Mouse (Mus musculus) gastrocnemius, adult 18-20 months (tissue): ENCODE data around the gene Prrg4. TPM values are rescaled to one million over a fixed set of nuclear protein-coding genes. Genes with fewer than 3 reads are reported as not detected.
"Not testable (repeated sequence)": the region's sequence is repeated elsewhere in the genome, so short reads cannot be mapped to it uniquely, and the experiment has no call there.

Experiments
- DNase-seq: peaks from one replicate; pipeline ENCODE4 v3.0.0; 2021; ENCODE audit warnings: low spot score
- long read RNA-seq, 2 experiments: library from polyadenylated mRNA; stranded (forward); transcript quantifications; one replicate each; pipeline ENCODE4 v2.0.0; 2021
- total RNA-seq, 2 experiments: library from RNA; stranded (reverse); gene quantifications; 2 replicates each; pipeline ENCODE4 v1.2.3; 2021

Prrg4 gene
- total RNA-seq = under 1 TPM; 0.21 to 0.33 TPM
- long read RNA-seq, experiment 1 = 0 reads
- long read RNA-seq, experiment 2 = 0 reads

DNA sequence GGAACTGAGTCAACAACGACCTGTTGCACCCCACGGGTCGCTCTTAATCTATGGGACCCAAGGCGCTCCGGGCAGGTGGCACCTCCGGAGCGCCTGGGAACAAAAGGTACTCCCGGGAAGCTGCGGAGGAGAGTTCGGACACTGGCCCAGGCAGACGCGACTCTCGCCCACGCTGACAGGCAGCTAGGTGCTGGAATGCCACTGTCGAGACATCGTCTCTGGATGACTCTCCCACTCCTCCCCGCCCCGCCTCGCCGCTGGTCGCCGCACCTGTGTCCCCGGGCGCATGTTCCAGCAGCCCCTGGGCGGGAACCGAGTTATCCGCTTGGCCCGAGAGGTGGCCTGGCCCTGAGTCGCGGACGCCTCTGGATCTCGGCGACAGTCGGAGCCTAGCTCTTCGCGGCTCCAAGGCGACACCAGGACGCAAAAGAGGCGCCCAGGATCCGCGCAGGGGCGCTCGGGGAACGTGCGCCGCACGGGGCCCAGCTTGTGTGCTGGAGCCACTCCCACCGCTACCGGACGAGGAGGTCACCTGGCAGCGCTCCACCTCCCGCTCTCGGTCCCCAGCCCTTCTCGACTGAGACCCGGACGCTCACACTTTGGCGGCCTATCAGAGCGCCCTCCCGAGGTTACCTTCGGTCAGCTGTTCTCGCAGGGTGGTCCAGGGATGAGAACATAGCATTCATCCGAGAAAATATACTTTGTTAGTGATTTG lies at the start of gene Prrg4:
Prrg4 (minus strand) TSS at position 601 of the 715 bp plus-strand sequence.
- DNase-seq = peak; percentile 18

DNA sequence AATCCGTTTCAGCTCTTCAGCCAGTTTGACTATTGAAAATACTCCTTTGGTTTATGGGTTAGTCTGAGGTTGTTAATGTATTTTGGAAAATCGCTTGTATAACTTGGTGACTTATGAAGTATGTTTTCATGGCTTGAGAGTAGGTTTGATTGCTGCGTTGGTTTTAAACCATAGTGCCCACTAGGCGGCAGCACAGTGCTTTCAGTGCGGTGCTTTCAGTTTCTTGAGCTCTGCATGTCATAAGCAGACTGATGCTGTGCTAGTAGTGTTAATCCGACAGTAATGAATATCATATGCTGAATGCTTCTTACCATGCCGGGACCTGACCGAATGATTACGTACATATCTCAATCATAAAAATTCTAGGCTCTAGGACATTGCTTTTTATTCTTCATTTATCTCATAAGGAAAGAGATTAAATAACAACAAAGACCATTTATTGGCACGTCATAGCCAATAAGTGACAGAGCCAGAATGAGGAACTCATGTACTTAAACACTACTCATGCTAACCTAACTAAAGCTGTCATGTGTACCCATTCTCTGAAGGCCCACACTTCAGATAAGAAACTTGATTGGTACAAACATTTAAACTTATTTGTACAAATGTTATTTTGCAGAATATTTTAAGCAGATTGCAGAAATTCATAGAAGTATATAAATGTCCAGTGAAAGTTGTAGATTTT lies 38.3 kb upstream of the Prrg4 start:
- peak; percentile 62 for DNase-seq

DNA sequence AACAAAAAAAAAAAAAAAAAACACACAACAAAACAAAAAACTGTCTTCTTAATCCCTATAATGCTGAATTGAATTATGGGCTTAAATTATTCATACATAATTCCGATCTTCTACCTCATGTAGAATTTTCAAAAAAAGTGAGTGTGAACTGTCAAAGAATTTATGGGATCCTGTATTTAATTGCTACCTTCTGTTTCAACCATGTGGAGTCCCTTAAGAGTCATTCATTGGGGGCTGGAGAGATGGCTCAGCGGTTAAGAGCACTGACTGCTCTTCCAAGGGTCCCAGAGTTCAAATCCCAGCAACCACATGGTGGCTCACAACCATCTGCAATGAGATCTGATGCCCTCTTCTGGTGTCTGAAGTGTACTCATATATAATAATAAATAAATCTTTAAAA lies 37.7 kb upstream of the Prrg4 start:
- DNase-seq = not testable (repeated sequence)

DNA sequence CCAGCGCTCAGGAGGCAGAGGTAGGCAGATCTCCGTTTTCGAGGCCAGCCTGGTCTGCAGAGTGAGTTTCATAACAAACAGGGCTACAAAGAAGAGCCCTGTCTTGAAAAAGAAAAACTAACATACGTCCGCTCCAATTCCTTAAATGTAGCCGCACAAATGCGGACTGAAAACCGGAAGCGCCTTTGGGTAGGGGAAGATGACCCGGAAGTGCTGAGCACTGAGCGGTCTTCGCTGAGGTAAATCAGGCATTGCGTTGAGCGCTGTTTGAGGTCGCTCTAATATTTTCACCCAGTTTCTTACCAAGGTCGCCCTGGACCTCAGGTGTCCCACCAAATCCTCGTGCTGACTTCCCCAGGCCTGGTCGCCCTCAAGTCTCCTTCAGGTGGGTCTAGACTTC lies 36.4 kb upstream of the Prrg4 start:
- no peak for DNase-seq

DNA sequence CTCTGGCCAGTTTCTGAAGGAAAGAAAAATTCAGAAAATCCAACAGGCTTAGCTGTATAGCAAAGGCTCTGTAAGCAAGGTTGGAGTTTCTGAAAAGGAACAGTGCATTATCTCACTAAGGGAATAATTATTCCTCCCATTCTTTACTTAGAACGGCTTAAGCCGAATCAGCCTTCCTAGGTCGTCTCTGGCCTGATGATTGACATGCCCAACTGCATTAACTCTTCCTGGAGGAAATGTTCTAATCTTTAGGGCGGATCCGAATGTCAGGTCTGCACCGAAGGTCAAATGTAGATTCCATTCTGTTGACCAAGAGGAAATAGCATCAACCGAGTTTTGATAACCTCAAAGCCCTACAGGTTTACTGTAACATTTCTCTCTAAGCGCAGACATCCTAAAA lies 29.1 kb upstream of the Prrg4 start:
- no peak for DNase-seq

DNA sequence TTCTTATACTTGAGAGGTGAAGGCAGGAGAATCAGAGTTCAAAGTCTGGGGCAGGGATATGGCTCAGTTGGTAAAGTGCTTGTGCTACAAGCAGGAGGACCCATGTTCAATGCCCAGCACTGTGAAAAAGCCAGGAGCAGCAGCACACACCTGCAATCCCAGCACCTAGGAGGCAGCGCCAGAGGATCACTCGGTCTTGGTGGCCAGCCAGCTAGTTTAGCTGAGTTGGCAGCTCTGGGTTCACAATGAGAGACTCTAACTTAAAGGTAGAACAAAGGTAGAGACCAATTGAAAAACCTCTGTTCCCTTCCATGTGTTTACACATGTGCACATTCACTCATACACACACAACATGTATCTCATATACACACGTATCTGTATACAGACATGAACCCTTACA lies 19.4 kb upstream of the Prrg4 start:
- no peak for DNase-seq

DNA sequence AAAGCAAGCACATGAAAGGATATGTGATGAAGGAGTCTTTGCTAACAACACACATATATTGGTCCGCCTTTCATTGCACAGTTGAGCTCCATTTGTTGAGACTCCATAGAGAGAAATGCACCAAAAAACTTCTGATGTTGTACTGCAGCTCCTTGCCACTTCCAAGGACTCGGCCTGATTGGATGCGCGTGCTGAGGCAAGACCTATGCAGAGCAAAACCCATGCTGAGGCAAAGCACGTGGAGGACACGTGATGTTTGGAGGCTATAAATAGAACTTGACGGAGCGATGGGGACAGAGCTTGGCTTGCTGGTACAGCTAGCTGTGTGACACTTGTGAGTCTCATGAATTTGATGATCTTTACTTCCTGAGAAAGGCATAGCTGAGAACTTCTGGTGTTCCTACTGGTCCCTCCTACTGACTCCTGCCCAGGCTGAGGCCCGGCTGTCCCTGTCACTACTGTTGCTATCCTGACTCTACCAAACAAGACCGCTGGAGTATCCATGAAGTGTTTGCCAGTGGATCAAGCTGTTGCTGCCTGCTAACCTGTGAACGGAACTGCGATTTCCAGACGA lies 17.7 kb upstream of the Prrg4 start, which contains the start of gene Ccdc73:
Ccdc73 (plus strand) TSS at position 524 of the 574 bp plus-strand sequence.
- no peak for DNase-seq

DNA sequence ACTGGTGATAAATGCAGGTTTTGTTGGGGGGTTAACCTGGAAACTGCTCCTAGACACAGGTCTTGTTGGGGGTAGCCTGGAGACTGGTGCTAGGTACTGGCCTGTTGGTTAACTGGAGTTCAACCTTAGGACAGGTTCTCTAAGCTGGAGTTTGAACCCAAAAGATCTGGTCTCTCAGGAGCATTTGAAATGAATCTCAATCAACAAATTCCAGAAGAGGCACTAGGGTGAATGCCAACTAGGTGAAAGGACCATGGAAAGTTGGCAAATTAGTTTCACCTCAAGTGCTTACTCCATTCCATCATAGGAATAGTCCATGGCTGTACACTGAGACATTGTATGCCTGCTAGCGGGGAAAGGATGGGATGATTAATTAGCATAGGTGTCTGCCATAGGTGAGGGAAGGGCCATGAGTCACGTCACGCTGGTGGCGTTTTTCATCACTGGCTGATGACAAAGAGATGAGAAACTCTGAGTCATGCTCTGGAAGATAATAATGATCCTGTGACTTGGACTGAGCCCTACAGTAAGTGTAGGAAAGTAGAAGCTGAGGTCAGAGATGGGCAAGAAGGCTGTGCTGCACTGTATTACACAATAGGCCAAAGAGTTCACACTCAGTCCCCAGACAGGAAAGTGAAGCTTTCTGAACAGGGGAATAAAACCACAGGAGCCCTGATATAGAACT lies 14.6 kb upstream of the Prrg4 start:
- no peak for DNase-seq

DNA sequence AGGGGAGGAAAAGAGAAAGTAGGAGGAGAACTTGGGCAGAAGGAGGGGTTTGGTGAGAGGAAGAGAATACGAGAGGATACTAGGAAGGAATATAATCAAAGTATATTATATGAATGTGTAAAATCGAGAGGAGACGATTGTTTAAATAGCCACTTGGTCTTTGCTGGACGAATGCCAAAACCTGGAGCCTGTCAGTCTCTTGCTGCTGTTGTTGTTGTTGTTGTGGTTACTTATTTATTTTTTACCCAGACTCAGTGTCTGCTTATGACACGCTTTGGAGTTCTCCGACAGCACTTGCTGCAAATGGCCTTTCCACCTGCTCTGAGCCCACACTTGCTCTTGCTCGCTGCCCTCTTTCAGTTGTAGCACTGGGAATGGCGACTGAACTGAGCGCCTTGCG lies 10.8 kb upstream of the Prrg4 start:
- no peak for DNase-seq

DNA sequence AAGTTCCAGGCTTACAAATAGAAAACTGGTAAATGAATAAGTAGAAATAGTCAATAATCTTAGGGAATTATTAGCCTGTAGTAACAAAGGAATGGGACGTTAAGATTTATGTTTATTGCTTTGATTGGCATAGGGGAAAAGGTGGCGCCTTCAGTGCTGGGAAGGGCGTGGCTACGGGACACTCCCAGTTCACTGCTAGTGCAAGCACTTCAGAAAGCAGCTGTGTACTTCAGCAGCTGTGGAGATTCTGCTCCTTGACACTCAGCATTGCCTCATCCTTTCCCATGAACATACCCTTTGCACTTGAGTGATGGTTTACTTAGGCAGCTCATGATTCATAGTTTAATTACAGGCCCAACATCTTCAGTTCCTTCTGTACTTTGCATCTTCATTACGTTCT lies 9.4 kb upstream of the Prrg4 start:
- DNase-seq = no peak

DNA sequence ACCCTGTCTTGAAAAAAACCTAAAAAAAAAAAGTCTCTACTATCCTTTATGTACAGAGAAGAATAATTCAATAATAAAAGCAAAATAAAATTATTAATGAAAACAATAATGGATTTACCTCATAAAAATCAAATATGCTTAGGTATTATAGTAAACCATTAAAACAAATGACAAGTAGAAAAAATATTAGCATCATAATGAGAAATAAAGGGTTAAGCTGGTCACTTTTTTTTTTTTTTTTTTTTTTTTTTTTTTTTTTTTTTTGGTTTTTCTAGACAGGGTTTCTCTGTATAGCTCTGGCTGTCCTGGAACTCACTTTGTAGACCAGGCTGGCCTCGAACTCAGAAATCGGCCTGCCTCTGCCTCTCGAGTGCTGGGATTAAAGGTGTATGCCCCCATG lies 8.4 kb upstream of the Prrg4 start:
- DNase-seq = not testable (repeated sequence)

DNA sequence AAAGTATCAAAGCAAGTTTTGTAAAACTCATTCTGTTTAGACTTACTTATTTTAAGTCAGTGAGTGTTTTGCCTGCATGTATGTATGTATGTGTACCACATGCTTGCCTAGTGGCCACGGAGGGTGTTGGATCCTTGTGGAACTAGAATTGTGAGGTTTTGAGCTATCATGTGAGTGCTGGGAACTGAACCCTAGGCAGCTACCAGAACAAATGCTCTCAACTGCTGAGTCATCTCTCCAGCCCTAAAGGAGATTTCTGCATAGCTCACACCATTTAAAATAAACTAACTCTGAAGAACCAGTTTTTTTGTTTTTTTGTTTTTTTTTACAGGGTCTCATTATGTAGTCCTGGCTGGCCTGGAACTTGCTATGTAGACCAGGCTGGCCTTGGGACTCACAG lies 6.5 kb upstream of the Prrg4 start:
- no peak for DNase-seq

DNA sequence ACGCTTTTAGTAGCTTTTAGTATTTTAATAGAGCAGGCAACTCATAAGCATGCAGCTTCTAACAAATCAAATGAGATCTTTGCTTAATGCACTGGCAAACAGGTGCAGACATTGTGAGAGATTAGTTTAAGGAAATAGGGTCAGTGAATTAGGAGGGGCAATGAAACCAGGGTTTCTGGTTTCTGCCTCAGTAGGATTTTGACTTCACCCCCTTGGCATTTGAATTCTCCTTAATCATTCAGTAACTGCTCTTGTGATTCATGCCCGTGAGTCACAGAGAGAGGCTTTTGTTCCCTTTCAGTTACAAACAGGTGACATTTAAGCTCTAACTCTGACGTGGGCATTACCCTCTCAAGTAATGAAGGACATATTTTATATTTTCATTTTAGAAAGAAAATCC lies 6.1 kb upstream of the Prrg4 start:
- DNase-seq = no peak

DNA sequence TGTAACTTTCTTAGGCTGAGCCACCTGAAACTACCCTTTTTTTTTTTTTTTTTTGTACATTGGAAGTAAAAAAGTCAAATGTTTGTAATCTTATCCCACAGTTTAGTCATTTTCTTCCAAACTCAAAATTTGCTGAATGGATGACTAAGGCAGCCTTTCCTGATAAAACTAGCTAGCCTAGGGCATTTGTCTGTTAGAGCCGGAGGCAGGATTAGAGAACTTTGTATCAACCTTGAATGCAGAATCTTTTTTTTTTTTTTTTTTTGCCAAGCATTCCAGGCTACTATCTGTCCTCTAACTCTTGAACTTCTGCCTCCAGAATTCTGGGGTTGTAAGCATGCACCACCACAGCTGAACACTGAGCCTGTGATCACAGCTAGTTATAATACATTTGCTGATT lies 5.2 kb upstream of the Prrg4 start:
- DNase-seq = no peak

DNA sequence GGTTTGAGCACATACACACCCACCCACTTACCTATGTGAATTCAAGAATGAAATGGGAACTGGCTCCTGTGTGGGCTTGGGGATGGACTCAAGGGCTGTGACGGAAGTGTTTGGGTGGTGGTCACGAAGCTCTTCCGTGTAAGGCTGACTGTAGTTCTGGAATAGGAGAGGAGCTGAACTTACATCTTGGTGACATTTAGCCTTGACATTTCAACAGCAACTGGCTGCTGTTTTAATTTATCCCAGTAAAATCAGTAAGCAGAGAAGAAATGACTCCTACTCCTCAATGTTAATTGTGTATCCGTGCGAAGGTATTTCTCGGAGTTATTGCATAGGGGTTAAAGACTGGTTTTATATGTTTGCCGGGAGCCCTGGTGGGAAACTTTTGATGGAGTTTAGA lies 2.9 kb upstream of the Prrg4 start:
- DNase-seq = no peak

DNA sequence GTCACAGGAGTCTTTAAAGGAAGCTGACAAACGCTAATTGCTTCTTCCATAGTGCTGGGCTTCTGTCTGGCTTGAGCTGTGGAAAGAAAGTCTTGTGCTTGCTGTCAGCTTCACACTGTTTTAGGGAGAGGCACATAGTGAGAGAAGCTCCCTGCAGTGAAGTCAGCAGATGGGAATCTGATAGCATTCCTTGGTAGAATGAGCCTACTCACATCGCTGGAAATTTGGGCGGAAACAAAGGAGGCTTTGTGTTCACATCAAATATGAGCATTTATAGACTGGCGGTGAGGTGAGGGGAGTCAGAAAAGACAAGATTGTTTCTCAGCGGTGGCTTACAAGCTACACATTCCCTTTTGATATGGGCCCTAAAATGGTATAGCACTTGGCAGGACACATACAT lies 2.0 kb upstream of the Prrg4 start:
- no peak for DNase-seq

DNA sequence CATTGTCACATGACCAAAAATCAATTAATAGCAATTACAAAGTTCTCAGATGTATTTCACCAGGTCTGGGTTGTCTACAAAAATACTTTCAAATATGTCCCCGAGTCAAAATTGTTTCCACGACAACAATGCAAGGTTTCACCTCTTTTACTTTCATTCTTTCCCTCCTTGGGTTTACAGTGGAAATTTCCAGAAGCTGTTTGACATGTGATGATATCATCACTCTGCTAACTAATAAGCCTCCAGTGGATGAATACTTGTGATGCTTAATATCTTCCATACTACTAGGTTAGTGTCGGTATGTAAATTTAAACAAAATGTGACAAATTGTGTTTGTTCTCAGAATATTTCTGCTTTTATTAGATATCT lies 299 bp upstream of the Prrg4 start:
- no peak for DNase-seq

DNA sequence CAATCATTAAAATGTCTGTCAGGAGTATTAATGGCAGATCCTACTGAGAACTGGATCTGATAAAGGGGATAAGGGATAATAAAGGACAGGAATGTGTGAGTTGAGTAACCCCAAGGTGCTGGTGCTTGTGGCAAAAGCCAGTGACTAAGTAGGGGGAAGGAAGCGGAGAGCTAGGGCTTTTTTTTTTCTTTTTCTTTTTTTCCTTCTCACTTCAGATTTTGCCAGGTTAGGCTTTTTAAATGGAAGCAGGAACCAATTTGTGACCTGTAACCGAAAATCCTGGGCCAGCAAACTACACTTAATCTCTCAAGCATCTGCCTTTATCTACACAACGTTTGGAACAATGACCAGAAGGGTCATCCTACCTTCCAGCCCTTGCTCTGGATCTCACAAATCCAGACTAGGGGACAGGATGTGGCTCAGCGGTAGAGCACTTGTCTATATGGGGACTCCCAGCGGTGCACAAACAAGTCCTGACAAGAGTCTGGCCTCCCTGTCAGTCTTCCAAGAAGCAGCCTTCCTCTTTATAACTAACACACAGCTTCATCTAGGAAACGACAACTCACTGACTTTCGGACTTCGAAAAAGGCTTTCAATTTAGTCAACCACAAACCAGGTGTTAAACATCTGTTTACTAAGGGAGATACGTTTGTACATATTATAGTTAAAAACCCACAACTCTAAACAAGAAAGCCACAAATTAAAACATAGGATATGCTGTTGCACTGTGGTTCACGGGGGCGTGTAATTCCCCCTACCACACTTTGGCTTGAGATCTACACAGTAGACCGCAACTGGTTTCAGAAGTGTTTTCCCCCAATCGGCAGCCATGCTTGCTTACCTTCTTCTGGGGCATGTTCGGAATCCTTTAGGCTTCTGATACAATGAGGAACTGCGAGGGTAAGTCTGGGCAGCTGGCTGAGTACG lies 1.2 kb downstream of the Prrg4 start:
- DNase-seq = no peak

DNA sequence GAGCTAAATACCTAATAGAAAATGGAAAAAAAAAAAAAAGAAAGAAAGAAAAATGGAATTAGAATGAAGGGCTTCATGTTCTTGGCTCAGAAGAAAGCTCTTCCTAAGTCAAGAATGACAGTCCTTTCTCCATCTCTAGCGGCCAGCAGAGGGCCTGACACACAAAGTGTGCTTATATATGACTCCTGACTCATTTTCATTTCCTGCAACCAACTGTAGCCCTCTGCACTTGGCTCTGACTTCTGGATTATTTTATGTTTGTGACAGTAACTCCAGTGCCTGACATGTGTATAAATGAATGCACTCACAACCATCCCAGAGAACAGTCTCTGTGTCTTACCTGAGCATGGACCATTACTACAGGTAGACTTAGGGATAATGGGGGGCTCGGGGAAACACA lies 2.0 kb downstream of the Prrg4 start:
- DNase-seq = no peak

DNA sequence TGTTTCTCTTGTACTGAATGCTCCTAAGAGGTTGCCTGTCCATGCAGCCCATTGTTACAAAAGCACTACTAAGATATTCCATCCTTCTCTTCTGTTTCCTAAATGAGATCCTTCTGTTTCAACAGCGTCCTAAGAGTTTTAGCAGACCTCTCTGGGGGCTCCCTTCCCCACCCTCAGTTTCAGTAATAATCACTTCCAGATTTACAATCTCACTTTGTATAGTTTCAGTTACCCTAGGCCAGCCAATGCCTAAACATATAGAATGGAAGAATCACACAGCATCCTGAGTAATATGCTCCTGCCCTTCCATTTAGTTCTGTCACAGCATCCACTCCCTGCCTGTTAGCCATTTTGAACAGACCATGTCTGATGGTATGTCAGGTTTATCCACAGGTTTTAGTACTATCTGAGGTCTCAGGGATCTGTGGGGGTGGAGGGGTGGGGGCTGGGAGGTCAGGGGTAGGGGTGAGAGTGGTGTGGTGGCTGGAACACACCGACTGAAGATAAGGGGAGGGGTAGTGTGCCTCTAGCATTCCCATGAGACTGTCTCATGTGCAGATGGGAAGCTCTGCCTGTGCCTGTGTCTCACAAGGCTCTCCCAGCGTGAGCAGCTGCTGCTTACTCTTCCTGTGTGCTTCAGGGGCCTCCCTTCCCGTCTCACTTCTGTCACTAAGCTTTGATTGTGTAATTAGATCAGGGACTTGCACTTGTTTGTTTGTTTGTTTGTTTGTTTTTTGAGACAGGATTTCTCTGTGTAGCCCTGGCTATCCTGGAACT lies 2.9 kb downstream of the Prrg4 start:
- DNase-seq = no peak
